Mouse (Mus musculus) adrenal gland, postnatal 10 days (tissue): ENCODE data around the gene Tmem91. TPM values are rescaled to one million over a fixed set of nuclear protein-coding genes. Genes with fewer than 3 reads are reported as not detected.
"Not testable (repeated sequence)": the region's sequence is repeated elsewhere in the genome, so short reads cannot be mapped to it uniquely, and the experiment has no call there.

Experiments
- DNase-seq: peaks from one replicate; pipeline ENCODE4 v3.0.0; 2021; ENCODE audit warnings: mixed read lengths
- long read RNA-seq, 2 experiments: library from polyadenylated mRNA; stranded (forward); transcript quantifications; one replicate each; pipeline ENCODE4 v2.0.0; 2021
- total RNA-seq, 2 experiments: library from RNA; stranded (reverse); gene quantifications; 2 replicates each; pipeline ENCODE4 v1.2.3; 2021

Gene Tmem91
- 1 to 10 TPM in 1 of 2 experiments, under 1 TPM in 1; 0.90 to 1.9 TPM for total RNA-seq
- long read RNA-seq, experiment 1, partial matches to known transcripts, result 0 of 2 reads
- long read RNA-seq, experiment 1, other reads (novel, unspliced or antisense), result 2 of 2 reads
- long read RNA-seq, experiment 2, partial matches to known transcripts, result 0 of 4 reads
- long read RNA-seq, experiment 2, other reads (novel, unspliced or antisense), result 4 of 4 reads

GRCm38 (mm10) chr7:25674719-25675300 lies at the start of gene Tmem91:
Gene Tmem91 (minus strand): TSS chr7:25675166.
- DNase-seq, result no peak

GRCm38 (mm10) chr7:25721776-25722175 lies 46.8 kb upstream of the Tmem91 start:
- DNase-seq, result not testable (repeated sequence)

GRCm38 (mm10) chr7:25720760-25721159 lies 45.8 kb upstream of the Tmem91 start:
- DNase-seq, result no peak

GRCm38 (mm10) chr7:25719761-25720610 lies 45.0 kb upstream of the Tmem91 start:
- peak; percentile 89 for DNase-seq

GRCm38 (mm10) chr7:25718788-25719417 lies 43.9 kb upstream of the Tmem91 start, which contains the start of gene Ccdc97:
Gene Ccdc97 (minus strand): TSS chr7:25719088.
- peak; percentile 93 for DNase-seq

GRCm38 (mm10) chr7:25717478-25717877 lies 42.5 kb upstream of the Tmem91 start:
- no peak for DNase-seq

GRCm38 (mm10) chr7:25715731-25716271 lies 40.8 kb upstream of the Tmem91 start:
- no peak for DNase-seq

GRCm38 (mm10) chr7:25714581-25714980 lies 39.6 kb upstream of the Tmem91 start:
- DNase-seq, result no peak

- DNase-seq, result no peak
Measured at GRCm38 (mm10) chr7:25712801-25713200, 37.8 kb upstream of the Tmem91 start.

- DNase-seq, result peak; percentile 62
Measured at GRCm38 (mm10) chr7:25711731-25712197, 36.8 kb upstream of the Tmem91 start.

- no peak for DNase-seq
Measured at GRCm38 (mm10) chr7:25711165-25711564, 36.2 kb upstream of the Tmem91 start.

- peak; percentile 51 for DNase-seq
Measured at GRCm38 (mm10) chr7:25710519-25711130, 35.7 kb upstream of the Tmem91 start.

GRCm38 (mm10) chr7:25709961-25710360 lies 35.0 kb upstream of the Tmem91 start:
- peak; percentile 42 for DNase-seq

GRCm38 (mm10) chr7:25707581-25708292 lies 32.8 kb upstream of the Tmem91 start:
- peak; percentile 56 for DNase-seq

- DNase-seq, result no peak
Measured at GRCm38 (mm10) chr7:25706578-25707170, 31.7 kb upstream of the Tmem91 start.

GRCm38 (mm10) chr7:25705801-25706251 lies 30.9 kb upstream of the Tmem91 start:
- peak; percentile 44 for DNase-seq

GRCm38 (mm10) chr7:25704716-25705364 lies 29.9 kb upstream of the Tmem91 start:
- DNase-seq, result peak; percentile 46

- peak; percentile 48 for DNase-seq
Measured at GRCm38 (mm10) chr7:25703793-25704494, 29.0 kb upstream of the Tmem91 start.

GRCm38 (mm10) chr7:25702350-25702749 lies 27.4 kb upstream of the Tmem91 start:
- DNase-seq, result no peak
